Comparison of ENCODE assay signal across 22 mouse cellular contexts in the genomic region with DNA sequence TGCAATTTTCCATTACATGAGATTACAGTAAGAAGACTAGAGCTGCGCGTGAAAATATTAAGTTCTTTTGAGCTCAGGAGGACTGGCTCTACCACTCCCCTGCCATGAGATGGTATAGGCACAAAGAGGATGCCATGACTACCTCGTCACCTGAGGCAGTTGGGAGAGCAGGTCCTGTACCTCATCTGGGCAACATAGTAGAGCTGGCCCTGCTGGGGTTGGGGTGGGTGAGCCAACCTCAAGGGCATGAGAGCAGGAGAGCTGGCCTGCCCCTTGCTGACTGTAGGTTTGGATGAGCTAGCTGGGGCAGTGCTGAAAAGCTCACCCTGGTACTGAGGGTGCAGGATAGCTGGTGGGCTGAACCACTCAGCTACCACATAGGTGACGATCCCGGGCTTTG.
"Had no signal": no experiment of that assay in that cellular context is flagged by ENCODE, and none has a peak within 500 bp of the region (broad histone marks: within the 10 kb centered on the region; RNA-seq: fewer than 3 reads in every experiment).

No protein-coding gene starts in this region.

- H3K9ac ChIP-seq: kidney, embryonic 15.5 days; limb, embryonic 12.5 days; limb, embryonic 15.5 days; liver, embryonic 14.5 days; liver, postnatal 0 days; lung, embryonic 14.5 days; midbrain, embryonic 13.5 days; neural tube, embryonic 12.5 days; neural tube, embryonic 15.5 days; stomach, embryonic 15.5 days had no signal

- H3K4me3 ChIP-seq: kidney, embryonic 15.5 days; left cerebral cortex, adult 2 months; limb, embryonic 12.5 days; limb, embryonic 15.5 days; midbrain, embryonic 13.5 days; neural tube, embryonic 12.5 days; neural tube, embryonic 15.5 days; stomach, embryonic 15.5 days had no signal

- H3K4me1 ChIP-seq: kidney, embryonic 15.5 days; limb, embryonic 12.5 days; limb, embryonic 15.5 days; midbrain, embryonic 13.5 days; neural tube, embryonic 12.5 days; neural tube, embryonic 15.5 days; stomach, embryonic 15.5 days had no signal

- H3K27ac ChIP-seq: kidney, embryonic 15.5 days; left cerebral cortex, adult 2 months; limb, embryonic 12.5 days; limb, embryonic 15.5 days; liver, embryonic 14.5 days; macrophage; midbrain, embryonic 13.5 days; neural tube, embryonic 12.5 days; neural tube, embryonic 15.5 days; stomach, embryonic 15.5 days had no signal

- H3K36me3 ChIP-seq: kidney, embryonic 15.5 days; limb, embryonic 12.5 days; limb, embryonic 15.5 days; stomach, embryonic 15.5 days had no signal

- ATAC-seq: liver, postnatal 0 days; lung, postnatal 0 days; midbrain, embryonic 13.5 days had no signal

- DNase-seq: kidney, adult 8-10 months; kidney, postnatal 10 days; kidney, postnatal 36 days; layer of hippocampus, postnatal 36 days; liver, postnatal 0 days; lung, embryonic 14.5 days; right cerebral cortex, adult 18-20 months; right cerebral cortex, postnatal 25 days; spleen, adult 18-20 months; thymus, postnatal 25 days had no signal

- H3K9me3 ChIP-seq: kidney, embryonic 15.5 days; limb, embryonic 15.5 days; midbrain, embryonic 13.5 days; neural tube, embryonic 12.5 days; neural tube, embryonic 15.5 days; stomach, embryonic 15.5 days had no signal

- H3K4me2 ChIP-seq: kidney, embryonic 15.5 days; limb, embryonic 12.5 days; limb, embryonic 15.5 days; liver, embryonic 11.5 days; lung, embryonic 14.5 days; midbrain, embryonic 13.5 days; neural tube, embryonic 12.5 days; neural tube, embryonic 15.5 days; stomach, embryonic 15.5 days had no signal

- H3K27me3 ChIP-seq: kidney, embryonic 15.5 days; limb, embryonic 12.5 days; limb, embryonic 15.5 days; midbrain, embryonic 13.5 days; neural tube, embryonic 12.5 days; neural tube, embryonic 15.5 days; stomach, embryonic 15.5 days had no signal
